Mouse (Mus musculus) intestine, postnatal 0 days (tissue): Measurements from ENCODE around the gene 4931417E11Rik. TPM values are rescaled to one million over a fixed set of nuclear protein-coding genes. Genes with fewer than 3 reads are reported as not detected.

Experiments
- ATAC-seq: fragments of 200-750 bp; cut with Nextera tagmentation; 2 replicates; pipeline ENCODE4 v1.8.0; 2017; ENCODE audit warnings: mild to moderate bottlenecking, moderate TSS enrichment, moderate library complexity
- H3K27ac ChIP-seq: fragments of 300-500 bp; sonication (generic); 2 replicates; pipeline ENCODE4 v1.5.1; 2014; ENCODE audit warnings: mild to moderate bottlenecking, low read depth, low read length, moderate library complexity
- H3K27me3 ChIP-seq: fragments of 300-500 bp; sonication (generic); replicated peaks from 2 replicates; pipeline ENCODE4 v1.6.1; 2014; ENCODE audit warnings: low read length, mixed read lengths; ENCODE audit not compliant: control insufficient read depth, insufficient read depth
- H3K36me3 ChIP-seq: fragments of 300-500 bp; sonication (generic); 2 replicates; pipeline ENCODE4 v1.6.1; 2014; ENCODE audit warnings: mild to moderate bottlenecking, moderate library complexity; ENCODE audit not compliant: control insufficient read depth, insufficient read depth
- H3K4me1 ChIP-seq: fragments of 300-500 bp; sonication (generic); replicated peaks from 2 replicates; pipeline ENCODE4 v1.6.1; 2014; ENCODE audit warnings: antibody characterized with exemption, low read length, mixed read lengths; ENCODE audit not compliant: control insufficient read depth, insufficient read depth
- H3K4me2 ChIP-seq: fragments of 300-500 bp; sonication (generic); replicated peaks from 2 replicates; pipeline ENCODE4 v1.6.1; 2014; ENCODE audit warnings: low read depth, mild to moderate bottlenecking, moderate library complexity
- H3K4me3 ChIP-seq: fragments of 300-500 bp; sonication (generic); 2 replicates; pipeline ENCODE4 v1.5.1; 2014; ENCODE audit warnings: low read depth, low read length
- H3K9ac ChIP-seq: fragments of 300-500 bp; sonication (generic); 2 replicates; pipeline ENCODE4 v1.6.1; 2014; ENCODE audit warnings: mild to moderate bottlenecking, low read depth, low read length
- H3K9me3 ChIP-seq: fragments of 300-500 bp; sonication (generic); 2 replicates; pipeline ENCODE4 v1.6.1; 2016; ENCODE audit warnings: mixed run types; ENCODE audit not compliant: control insufficient read depth
- CTCF ChIP-seq: sonication (generic); IDR thresholded peaks from 2 replicates; pipeline ENCODE4 v1.5.1; 2016; ENCODE audit warnings: low read depth, mild to moderate bottlenecking, control low read depth, antibody characterized with exemption, moderate library complexity
- WGBS: fragments of 180-500 bp; shearing (Covaris S2); extraction: QIAGEN DNeasy Blood & Tissue Kit; methylation state at CpG from one replicate; pipeline ENCODE4 v1.1.7; 2014; 5-methylcytosine and 5-hydroxymethylcytosine counted together
- polyA plus RNA-seq: library from polyadenylated mRNA; unstranded; fragments of >200 nt; fragmentation: Nextera tagmentation; extraction: Ambion mirVana; gene quantifications from 2 replicates; pipeline ENCODE4 v1.2.1, GENCODE M21; 2015

The 4931417E11Rik gene
- polyA plus RNA-seq, 1 experiment from 2014 or later = not detected

DNA sequence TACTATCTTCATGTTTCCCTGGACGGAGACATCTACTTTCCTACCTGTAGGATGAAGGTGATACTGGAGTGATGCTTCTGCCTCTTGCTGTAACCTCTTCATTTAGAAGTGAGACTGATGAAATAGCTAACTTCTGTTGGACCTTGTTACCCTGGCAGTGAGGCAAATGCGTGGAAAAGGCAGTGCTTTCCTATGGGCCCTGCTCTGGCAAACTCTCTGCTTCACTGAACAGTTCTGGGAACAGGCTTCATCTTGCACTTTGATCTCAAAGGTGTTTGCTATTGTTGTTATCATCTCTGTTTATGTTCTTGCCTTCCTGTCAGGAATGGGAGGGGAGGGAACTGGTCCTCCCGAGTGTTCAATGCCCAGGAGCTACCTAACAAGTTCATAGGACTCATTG is 3.4 kb downstream of the 4931417E11Rik start:
- no peak overlapping the region for H3K27ac ChIP-seq
- H3K27me3 ChIP-seq = no peaks in the 10 kb centered on the region
- no peak for TF ChIP-seq CTCF
- no peak for ATAC-seq
- 44% methylated on average over 3 of the region's 3 CpGs for WGBS
- H3K4me2 ChIP-seq = no peak overlapping the region
- H3K36me3 ChIP-seq = no peaks in the 10 kb centered on the region
- H3K4me3 ChIP-seq = no peak overlapping the region
- H3K9me3 ChIP-seq = no peaks in the 10 kb centered on the region
- no peak overlapping the region for H3K9ac ChIP-seq
- H3K4me1 ChIP-seq = no peaks in the 10 kb centered on the region

DNA sequence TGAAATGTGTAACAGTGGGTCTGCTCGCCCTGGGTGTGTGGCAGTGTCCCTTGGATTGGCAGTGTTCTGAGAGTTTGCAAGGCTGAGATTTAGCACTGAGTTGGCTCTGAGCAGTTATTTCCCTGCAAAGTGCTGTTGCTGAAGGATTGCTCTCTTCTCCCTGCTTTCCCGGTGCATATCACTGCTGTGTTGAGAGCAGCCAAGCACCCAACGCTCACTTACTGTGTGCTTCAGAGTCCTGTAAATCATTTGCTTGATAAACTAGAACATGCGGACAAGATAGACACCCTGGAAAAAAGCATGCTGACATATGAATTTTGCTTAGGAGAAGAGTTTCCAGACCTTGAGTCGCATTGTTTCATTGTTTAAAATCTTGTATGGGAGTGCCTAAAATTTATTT is 6.9 kb downstream of the 4931417E11Rik start:
- H3K4me1 ChIP-seq = no peaks in the 10 kb centered on the region
- H3K27me3 ChIP-seq = no peaks in the 10 kb centered on the region
- WGBS = 62% methylated on average over 5 of the region's 5 CpGs
- H3K9me3 ChIP-seq = no peaks in the 10 kb centered on the region
- H3K9ac ChIP-seq = no peak overlapping the region
- H3K4me2 ChIP-seq = no peak overlapping the region
- H3K36me3 ChIP-seq = no peaks in the 10 kb centered on the region
- no peak for ATAC-seq
- H3K27ac ChIP-seq = no peak overlapping the region
- no peak for TF ChIP-seq CTCF
- H3K4me3 ChIP-seq = no peak overlapping the region

DNA sequence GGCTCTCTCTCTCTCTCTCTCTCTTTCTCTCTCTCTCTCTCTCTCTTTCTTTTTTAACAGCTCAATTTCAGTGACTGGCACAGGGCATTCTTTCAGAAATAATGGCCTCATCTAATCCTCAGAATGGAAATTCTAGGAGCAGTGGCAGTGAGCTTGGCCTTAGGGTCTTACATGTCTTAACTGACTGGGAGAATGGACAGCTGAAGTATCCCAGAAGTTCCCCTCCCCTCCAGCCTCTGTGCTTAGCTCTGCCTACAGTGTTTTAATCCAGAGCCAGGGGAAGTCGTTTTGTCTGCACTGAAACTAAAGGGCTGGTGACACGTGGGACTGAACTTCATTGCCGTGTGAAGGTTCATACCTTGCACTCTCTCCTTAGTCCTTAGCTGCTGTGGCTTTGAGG is 35.6 kb downstream of the 4931417E11Rik start:
- Histone ChIP-seq H3K4me1 (no peaks in the 10 kb centered on the region), H3K9me3 (no peaks in the 10 kb centered on the region), H3K4me2 (no peak overlapping the region), H3K27ac (no peak overlapping the region), H3K36me3 (no peaks in the 10 kb centered on the region), H3K4me3 (no peak overlapping the region), H3K27me3 (no peaks in the 10 kb centered on the region), H3K9ac (no peak overlapping the region)
- no peak for TF ChIP-seq CTCF
- ATAC-seq = no peak
- WGBS = 37% methylated on average over 3 of the region's 3 CpGs

DNA sequence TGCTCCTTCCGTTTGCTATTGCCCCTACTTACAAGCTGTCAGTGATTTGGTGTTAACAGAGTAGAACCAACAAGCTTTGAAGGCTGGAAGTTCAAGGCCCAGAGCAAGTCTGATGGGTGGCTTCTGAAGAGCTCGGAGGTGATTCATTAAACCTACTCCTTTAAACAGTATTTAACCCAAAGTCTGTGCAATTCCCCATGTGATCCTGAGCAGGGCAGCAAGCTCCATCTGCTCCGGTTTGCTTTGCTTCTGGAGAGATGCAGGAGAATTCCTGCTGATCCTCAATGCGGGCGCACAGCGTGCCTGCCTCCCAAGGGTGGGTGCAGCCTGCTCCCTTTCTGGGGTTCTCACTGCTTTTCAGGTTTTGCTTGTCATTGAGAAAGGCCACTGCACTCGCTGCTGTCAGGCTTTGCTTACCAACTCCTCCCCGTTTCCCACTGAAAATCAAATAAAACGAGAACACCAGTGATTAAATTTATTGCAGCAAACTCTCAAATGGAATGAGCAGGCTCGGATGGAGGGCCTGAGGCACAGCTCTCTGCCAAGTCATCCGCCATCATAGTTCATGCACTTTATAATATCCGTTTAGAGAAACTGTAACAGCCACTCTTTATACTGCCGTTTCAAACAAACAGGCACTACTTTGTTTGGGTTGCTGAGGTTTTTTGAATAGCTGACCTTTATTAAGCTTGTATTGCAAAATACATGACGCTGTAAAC is 40.7 kb downstream of the 4931417E11Rik start:
- H3K27ac ChIP-seq = no peak overlapping the region
- 24% methylated on average over 14 of the region's 14 CpGs for WGBS

DNA sequence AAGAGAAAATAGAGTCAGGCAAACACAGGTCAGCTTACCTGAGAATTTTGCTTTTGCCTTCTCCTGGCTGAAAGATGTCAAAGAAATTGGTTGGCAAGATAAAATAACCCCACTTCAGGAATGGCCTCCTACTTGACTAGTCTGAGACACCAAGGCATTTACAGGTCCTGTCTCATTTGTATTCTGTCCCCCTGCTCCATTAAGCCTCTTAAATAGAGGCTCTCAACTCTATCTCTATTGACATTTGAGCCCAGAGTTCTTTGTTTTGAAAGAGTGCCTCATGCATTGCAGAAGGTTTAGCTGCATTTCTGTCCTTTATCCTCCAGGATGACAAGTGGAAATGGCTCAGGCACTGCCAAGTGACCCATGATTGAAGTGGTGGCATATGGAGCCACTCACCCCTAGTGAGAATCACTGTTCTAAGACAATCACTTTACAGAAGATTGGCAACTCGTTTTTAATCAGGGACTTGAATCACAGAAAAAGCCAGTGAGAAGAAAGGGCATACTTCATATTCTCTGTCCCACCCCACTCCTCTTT is 42.1 kb downstream of the 4931417E11Rik start:
- Histone ChIP-seq H3K9me3 (no peaks in the 10 kb centered on the region), H3K4me3 (no peak overlapping the region), H3K27ac (no peak overlapping the region), H3K27me3 (no peaks in the 10 kb centered on the region), H3K4me2 (no peak overlapping the region), H3K9ac (no peak overlapping the region), H3K36me3 (no peaks in the 10 kb centered on the region), H3K4me1 (no peaks in the 10 kb centered on the region)
- 32% methylated on average over 1 of the region's 1 CpGs for WGBS
- ATAC-seq = no peak
- TF ChIP-seq CTCF = no peak

More for the DNA sequence above, 40.7 kb downstream of the 4931417E11Rik start:
- TF ChIP-seq CTCF = no peak
- no peaks in the 10 kb centered on the region for H3K4me1 ChIP-seq
- H3K36me3 ChIP-seq = no peaks in the 10 kb centered on the region
- H3K9ac ChIP-seq = no peak overlapping the region
- no peak overlapping the region for H3K4me2 ChIP-seq
- H3K27me3 ChIP-seq = no peaks in the 10 kb centered on the region
- H3K4me3 ChIP-seq = no peak overlapping the region
- H3K9me3 ChIP-seq = no peaks in the 10 kb centered on the region
- ATAC-seq = no peak

Other genes with a start within 250 kb of the 4931417E11Rik start
- gene Dnah6, start 248.0 kb downstream of the 4931417E11Rik start, polyA plus RNA-seq = 0.08 and 0.09 TPM in 2 replicates
- 317 and 327 TPM in 2 replicates for gene Suclg1, start 221.3 kb downstream of the 4931417E11Rik start, polyA plus RNA-seq